Mouse (Mus musculus) lung, adult 2 months (tissue): ENCODE measurements around the gene Gtf3c6.
A peak's percentile ranks its signal among the peaks of the same experiment; 100 is the strongest.

Experiments used
- CTCF ChIP-seq: fragments of 200-500 bp; IDR thresholded peaks from 2 replicates; pipeline ENCODE4 v1.5.1; 2011; ENCODE audit warnings: mild to moderate bottlenecking, low read length, control low read depth; ENCODE audit not compliant: insufficient read depth
- POLR2A ChIP-seq: fragments of 200-500 bp; IDR thresholded peaks from 2 replicates; pipeline ENCODE4 v1.6.1; 2011; ENCODE audit warnings: low read depth, mild to moderate bottlenecking, control low read depth, low read length, borderline replicate concordance; ENCODE audit errors: extremely low read depth

DNA sequence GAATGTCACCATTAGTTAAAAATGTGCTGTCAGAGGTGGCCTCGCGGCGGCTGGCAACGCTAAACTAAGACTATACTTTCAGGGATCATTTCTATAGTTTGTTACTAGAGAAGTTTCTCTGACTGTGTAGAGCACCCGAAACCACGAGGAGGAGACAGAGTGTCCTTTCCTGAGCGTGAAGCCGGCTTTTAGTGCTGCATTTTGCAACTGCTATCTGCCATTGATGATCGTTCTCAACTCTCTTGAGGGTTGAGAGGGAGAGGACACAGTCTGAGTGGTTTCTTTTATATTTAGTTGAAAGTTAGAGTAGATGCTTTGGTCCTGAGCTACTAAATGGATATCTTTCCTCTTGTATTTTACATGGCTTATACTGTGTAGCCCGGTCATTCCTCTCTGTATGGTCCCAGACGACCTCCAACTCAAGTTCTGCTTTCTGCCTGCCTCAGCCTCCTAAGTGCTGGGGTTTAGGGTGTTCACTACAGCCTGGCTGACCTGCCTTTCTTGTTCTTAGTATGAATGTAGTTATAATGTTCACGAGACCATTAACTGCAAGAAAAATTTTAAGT, 576 bp upstream of the Gtf3c6 start:
- peak; percentile 55 for TF ChIP-seq CTCF
- TF ChIP-seq POLR2A = peak; percentile 77
